ENCODE assay signal across 9 mouse cellular contexts in the genomic region with DNA sequence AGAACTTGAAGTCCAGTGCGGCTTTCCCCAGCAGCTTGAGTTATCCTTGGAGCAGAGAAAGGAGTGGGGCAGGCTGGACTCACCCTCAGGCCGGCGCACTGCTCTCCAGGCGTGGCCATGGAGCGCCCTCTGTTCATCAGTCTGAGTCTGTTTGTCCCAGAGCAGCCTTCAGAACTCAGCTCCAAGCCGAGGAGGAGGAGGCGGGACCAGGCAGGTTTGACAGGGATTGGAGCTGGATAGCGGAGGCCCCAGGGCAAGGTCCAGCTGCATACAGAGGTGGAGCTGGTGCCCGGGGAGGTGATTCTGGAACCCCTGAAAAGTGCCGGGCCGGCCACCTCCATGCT. TPM values are rescaled to one million over a fixed set of nuclear protein-coding genes. Genes with fewer than 3 reads are reported as not detected.
DNase-seq lines count a peak whose midpoint lies in the region; ATAC-seq and TF ChIP-seq lines count a peak whose summit lies in the region.
"Had no signal": no experiment of that assay in that cellular context is flagged by ENCODE, and none has a peak within 500 bp of the region (broad histone marks: within the 10 kb centered on the region; RNA-seq: fewer than 3 reads in every experiment).

A gene (minus strand): TSS at position 158 of the 344 bp plus-strand sequence.

- no peak within 1 kb of the TSS for H3K4me3 ChIP-seq in cortical plate, adult 2 months (ENCODE audit: insufficient read depth, low read length)
- H3K4me3 ChIP-seq in kidney, postnatal 0 days (replicated peaks; ENCODE audit: low read depth, low read length) = no peak within 1 kb of the TSS; the same call in 1 of the 2 replicates

- peak within 1 kb of the TSS; percentile 64 for H3K27ac ChIP-seq in cortical plate, adult 2 months (ENCODE audit: insufficient read depth, low read length)
- peak within 1 kb of the TSS; percentile 31; the same call in 1 of the 2 replicates for H3K27ac ChIP-seq in kidney, postnatal 0 days

- 0 out of 2 replicates have a peak, but pooled peaks have one; percentile 30 for ATAC-seq in kidney, postnatal 0 days (replicated peaks; ENCODE audit: low FRiP score, low read depth)
- no peak for ATAC-seq in granulocyte monocyte progenitor cell, adult 5-6 weeks (replicated peaks; ENCODE audit: poor library complexity, severe bottlenecking)
- no peak for ATAC-seq in inflammation-experienced regulatory T-cells, adult 6 months

- peak; percentile 8 to 28 for DNase-seq in adrenal gland, postnatal 36 days
- DNase-seq in adrenal gland, adult 18-20 months (ENCODE audit: low spot score in 2 of 2) = no peak
- DNase-seq in kidney, postnatal 0 days (ENCODE audit: low spot score) = peak; percentile 41
- DNase-seq in lung, postnatal 10 days = peak; percentile 44
- no peak for DNase-seq in frontal cortex, adult 2 months (ENCODE audit: extremely low spot score in 1 of 2, low spot score in 1 of 2)

- TF ChIP-seq POLR2A in cortical plate, adult 2 months (IDR thresholded peaks at IDR 0.05; ENCODE audit: extremely low read depth, insufficient read depth, low read length) = no peak

- H3K4me2 ChIP-seq in kidney, postnatal 0 days (ENCODE audit: low read length) = peak within 1 kb of the TSS; percentile 45

- peaks cover 3% of the 10 kb centered on the region for H3K4me1 ChIP-seq in cortical plate, adult 2 months (ENCODE audit: control insufficient read depth, insufficient read depth, low read length)
- peaks cover 7% of the 10 kb centered on the region for H3K4me1 ChIP-seq in kidney, postnatal 0 days (replicated peaks; ENCODE audit: insufficient read depth, low read length)

- H3K9ac ChIP-seq in kidney, postnatal 0 days (ENCODE audit: low read depth, low read length) = no peak within 1 kb of the TSS

- no peaks in the 10 kb centered on the region for H3K27me3 ChIP-seq in kidney, postnatal 0 days (ENCODE audit: insufficient read depth, low read length)

- TF ChIP-seq CTCF in cortical plate, adult 2 months (IDR thresholded peaks at IDR 0.05; ENCODE audit: extremely low read depth, insufficient read depth, low read length) = no peak
- TF ChIP-seq CTCF in kidney, postnatal 0 days (IDR thresholded peaks at IDR 0.05; ENCODE audit: low read depth) = no peak

- H3K36me3 ChIP-seq in kidney, postnatal 0 days (ENCODE audit: insufficient read depth, low read length) = no peaks in the 10 kb centered on the region

- no peaks in the 10 kb centered on the region for H3K9me3 ChIP-seq in kidney, postnatal 0 days (replicated peaks; ENCODE audit: low read length)

- WGBS in kidney, postnatal 0 days = 3% methylated on average over 11 of the region's 11 CpGs

RNA-seq across cellular contexts. Expression of the gene that starts here (rescaled TPM):
- total RNA-seq in adrenal gland, postnatal 36 days (2021) = under 1 TPM in 1 of 2 experiments, not detected in 1; 0.60 TPM
- under 1 TPM in 1 of 2 experiments, not detected in 1; 0.10 TPM for total RNA-seq in adrenal gland, adult 18-20 months (2021)
- polyA plus RNA-seq in cortical plate, adult 2 months (2012; rRNA removed) = 2.3 and 3.1 TPM in 2 replicates
- 0.33 and 0.47 TPM in 2 replicates for polyA plus RNA-seq in kidney, postnatal 0 days (2015; fragmentation: Nextera tagmentation; extraction: Ambion mirVana)
- total RNA-seq in granulocyte monocyte progenitor cell, adult 5-6 weeks (2014; fragmentation: Nextera tagmentation) = not detected in 2 replicates
- total RNA-seq in granulocyte monocyte progenitor cell, adult 5-6 weeks (2017) = not detected in 2 replicates
- polyA plus RNA-seq in frontal cortex, adult 2 months (2012; rRNA removed) = 2.4 and 3.8 TPM in 2 replicates
- not detected for polyA plus RNA-seq in inflammation-experienced regulatory T-cells, adult 6 months (2017; shearing (Covaris generic))
- total RNA-seq: common myeloid progenitor, adult 5-6 weeks had no signal

Comparison
In these comparisons a context has a peak if more than half of its experiments do, and no peak if none do; other contexts are left out.
1. Peak in DNase-seq in adrenal gland, postnatal 36 days; RNA of the gene not detected or under 1 TPM.
2. Peak in DNase-seq, ATAC-seq, H3K27ac ChIP-seq and H3K4me2 ChIP-seq in kidney, postnatal 0 days; RNA of the gene not detected or under 1 TPM.